Mouse (Mus musculus) limb, embryonic 15.5 days (tissue): ENCODE results near the gene Psmd14. TPM values are rescaled to one million over a fixed set of nuclear protein-coding genes. Genes with fewer than 3 reads are reported as not detected.

Experiments
- ATAC-seq: fragments of 200-750 bp; cut with Nextera tagmentation; 2 replicates; pipeline ENCODE4 v1.8.0; 2017; ENCODE audit warnings: low read depth, moderate TSS enrichment; ENCODE audit not compliant: insufficient number of reproducible peaks, low FRiP score, low TSS enrichment
- H3K27ac ChIP-seq: fragments of 300-500 bp; sonication (generic); 2 replicates; pipeline ENCODE4 v1.5.1; 2015; ENCODE audit warnings: moderate library complexity, mild to moderate bottlenecking, inconsistent platforms
- H3K27me3 ChIP-seq: fragments of 300-500 bp; sonication (generic); 2 replicates; pipeline ENCODE4 v1.6.1; 2015; ENCODE audit warnings: inconsistent platforms
- H3K36me3 ChIP-seq: fragments of 300-500 bp; sonication (generic); 2 replicates; pipeline ENCODE4 v1.6.1; 2015; ENCODE audit warnings: inconsistent platforms
- H3K4me1 ChIP-seq: fragments of 300-500 bp; sonication (generic); 2 replicates; pipeline ENCODE4 v1.6.1; 2015; ENCODE audit warnings: inconsistent platforms
- H3K4me2 ChIP-seq: fragments of 300-500 bp; sonication (generic); 2 replicates; pipeline ENCODE4 v1.6.1; 2015; ENCODE audit warnings: mild to moderate bottlenecking, inconsistent platforms
- H3K4me3 ChIP-seq: fragments of 300-500 bp; sonication (generic); 2 replicates; pipeline ENCODE4 v1.5.1; 2015; ENCODE audit warnings: mild to moderate bottlenecking, inconsistent platforms
- H3K9ac ChIP-seq: fragments of 300-500 bp; sonication (generic); 2 replicates; pipeline ENCODE4 v1.6.1; 2015; ENCODE audit warnings: inconsistent platforms
- H3K9me3 ChIP-seq: fragments of 300-500 bp; sonication (generic); 2 replicates; pipeline ENCODE4 v1.6.1; 2016; ENCODE audit warnings: inconsistent platforms
- WGBS: fragments of 180-500 bp; shearing (Covaris S2); methylation state at CpG from one replicate; pipeline ENCODE4 v1.1.7; 2015; 5-methylcytosine and 5-hydroxymethylcytosine counted together
- polyA plus RNA-seq: library from polyadenylated mRNA; unstranded; fragments of >200 nt; fragmentation: Nextera tagmentation; extraction: Ambion mirVana; gene quantifications from 2 replicates; pipeline ENCODE4 v1.2.1, GENCODE M21; 2015

Psmd14 gene
- polyA plus RNA-seq, 1 experiment from 2014 or later = 158 TPM

- 0 out of 2 replicates have a peak, but pooled peaks cover 3% of the 10 kb centered on the region for H3K36me3 ChIP-seq
- no peak overlapping the region for H3K27ac ChIP-seq
- H3K9ac ChIP-seq = no peak overlapping the region
- H3K4me3 ChIP-seq = no peak overlapping the region
- H3K4me2 ChIP-seq = no peak overlapping the region
- no peaks in the 10 kb centered on the region for H3K9me3 ChIP-seq
- no peak for ATAC-seq
- H3K4me1 ChIP-seq = no peaks in the 10 kb centered on the region; the same call in 1 of the 2 replicates
- 76% methylated on average over 11 of the region's 11 CpGs for WGBS
- no peaks in the 10 kb centered on the region for H3K27me3 ChIP-seq
Measured at GRCm38 (mm10) chr2:61732802-61733486, 21.4 kb downstream of the Psmd14 start.

DNA sequence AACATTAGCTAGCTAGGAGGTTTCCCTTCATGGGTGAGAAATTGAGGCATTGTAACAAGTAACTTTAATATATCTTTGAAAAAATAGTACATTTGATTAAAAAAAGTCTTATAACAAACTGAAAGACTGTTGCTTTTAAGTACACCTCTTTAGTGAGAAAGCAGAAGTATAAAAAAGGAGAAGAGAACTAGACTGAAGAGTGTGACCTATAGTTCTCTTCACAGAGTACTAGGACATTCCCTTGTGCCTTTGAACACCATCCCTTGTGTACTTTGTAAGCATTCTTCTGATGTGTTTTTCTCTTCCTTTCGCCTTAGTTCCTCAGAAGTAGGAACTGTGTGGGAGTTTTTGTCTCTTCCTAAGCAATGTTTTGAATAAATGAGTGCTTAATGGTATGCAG is 22.7 kb downstream of the Psmd14 start:
- Histone ChIP-seq H3K9me3 (no peaks in the 10 kb centered on the region), H3K9ac (no peak overlapping the region), H3K4me3 (no peak overlapping the region), H3K4me2 (no peak overlapping the region), H3K27me3 (no peaks in the 10 kb centered on the region), H3K27ac (no peak overlapping the region), H3K4me1 (no peaks in the 10 kb centered on the region; the same call in 1 of the 2 replicates), H3K36me3 (0 out of 2 replicates have a peak, but pooled peaks cover 3% of the 10 kb centered on the region)
- 86% methylated on average over 1 of the region's 1 CpGs for WGBS
- no peak for ATAC-seq

GRCm38 (mm10) chr2:61746051-61746450 is 34.6 kb downstream of the Psmd14 start:
- Histone ChIP-seq H3K27ac (no peak overlapping the region), H3K4me3 (no peak overlapping the region), H3K4me1 (no peaks in the 10 kb centered on the region), H3K27me3 (no peaks in the 10 kb centered on the region), H3K9me3 (no peaks in the 10 kb centered on the region), H3K9ac (no peak overlapping the region), H3K36me3 (no peaks in the 10 kb centered on the region), H3K4me2 (no peak overlapping the region)
- ATAC-seq = no peak
- 66% methylated on average over 1 of the region's 1 CpGs for WGBS

- ATAC-seq = no peak
- Histone ChIP-seq H3K27ac (no peak overlapping the region), H3K36me3 (no peaks in the 10 kb centered on the region), H3K4me2 (no peak overlapping the region), H3K9me3 (no peaks in the 10 kb centered on the region), H3K4me1 (no peaks in the 10 kb centered on the region), H3K27me3 (no peaks in the 10 kb centered on the region), H3K9ac (no peak overlapping the region), H3K4me3 (no peak overlapping the region)
- 71% methylated on average over 2 of the region's 2 CpGs for WGBS
Measured at GRCm38 (mm10) chr2:61746580-61746979, 35.1 kb downstream of the Psmd14 start.

- Histone ChIP-seq H3K4me2 (no peak overlapping the region), H3K27ac (no peak overlapping the region), H3K4me3 (no peak overlapping the region), H3K36me3 (no peaks in the 10 kb centered on the region), H3K27me3 (no peaks in the 10 kb centered on the region), H3K4me1 (no peaks in the 10 kb centered on the region), H3K9ac (no peak overlapping the region), H3K9me3 (no peaks in the 10 kb centered on the region)
- no peak for ATAC-seq
- WGBS = 65% methylated on average over 2 of the region's 2 CpGs
Measured at GRCm38 (mm10) chr2:61747411-61747810, 35.9 kb downstream of the Psmd14 start.

GRCm38 (mm10) chr2:61750702-61751101 is 39.2 kb downstream of the Psmd14 start:
- 58% methylated on average over 1 of the region's 1 CpGs for WGBS
- H3K27me3 ChIP-seq = no peaks in the 10 kb centered on the region
- H3K4me1 ChIP-seq = no peaks in the 10 kb centered on the region
- H3K36me3 ChIP-seq = no peaks in the 10 kb centered on the region
- ATAC-seq = no peak
- no peak overlapping the region for H3K4me2 ChIP-seq
- H3K27ac ChIP-seq = no peak overlapping the region
- no peaks in the 10 kb centered on the region for H3K9me3 ChIP-seq
- no peak overlapping the region for H3K4me3 ChIP-seq
- H3K9ac ChIP-seq = no peak overlapping the region

DNA sequence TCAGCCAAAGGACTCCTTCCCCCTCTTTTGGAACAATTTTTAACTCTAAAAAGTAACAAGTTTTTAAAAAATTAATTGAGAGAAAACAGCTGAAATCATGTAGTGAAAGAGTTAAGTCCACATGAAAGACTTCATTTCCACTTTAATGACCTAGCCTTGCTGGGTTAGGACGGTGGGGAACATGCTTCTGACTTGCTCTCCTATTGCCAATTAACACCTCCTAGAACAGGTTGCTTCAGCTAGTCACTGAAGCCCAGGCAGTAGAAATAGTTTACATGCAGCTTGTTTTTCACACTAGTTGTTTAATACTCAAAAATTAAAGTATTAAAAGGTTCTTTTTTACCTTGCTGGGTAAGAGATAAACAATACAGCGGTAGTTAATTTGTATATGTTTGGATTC is 39.8 kb downstream of the Psmd14 start:
- 39% methylated on average over 2 of the region's 2 CpGs for WGBS
- Histone ChIP-seq H3K27me3 (no peaks in the 10 kb centered on the region), H3K9ac (no peak overlapping the region), H3K9me3 (no peaks in the 10 kb centered on the region), H3K27ac (no peak overlapping the region), H3K36me3 (no peaks in the 10 kb centered on the region), H3K4me3 (no peak overlapping the region), H3K4me2 (no peak overlapping the region), H3K4me1 (no peaks in the 10 kb centered on the region)
- no peak for ATAC-seq

DNA sequence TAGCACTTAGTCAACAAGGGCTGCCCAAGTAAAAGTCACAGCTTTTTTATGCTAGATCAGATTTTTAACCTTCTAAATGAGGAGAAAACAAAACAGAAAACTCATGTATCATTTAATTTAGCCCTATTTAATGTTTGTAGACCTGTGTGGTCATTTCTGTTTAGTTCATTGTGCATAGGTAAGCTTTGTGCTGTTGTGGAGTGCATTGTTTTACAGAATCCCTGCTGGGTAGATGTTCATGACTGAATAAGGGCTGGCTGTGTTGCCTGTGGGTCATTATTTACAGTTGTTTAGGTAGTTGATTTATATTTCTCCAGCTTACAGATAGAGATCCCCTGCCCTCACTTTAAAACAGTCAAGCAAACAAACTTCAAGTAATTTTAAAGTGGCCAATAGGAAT is 40.9 kb downstream of the Psmd14 start:
- no peak overlapping the region for H3K27ac ChIP-seq
- no peaks in the 10 kb centered on the region for H3K27me3 ChIP-seq
- no peak overlapping the region for H3K4me2 ChIP-seq
- H3K9me3 ChIP-seq = no peaks in the 10 kb centered on the region
- H3K9ac ChIP-seq = no peak overlapping the region
- H3K4me3 ChIP-seq = no peak overlapping the region
- H3K4me1 ChIP-seq = no peaks in the 10 kb centered on the region
- ATAC-seq = no peak
- H3K36me3 ChIP-seq = no peaks in the 10 kb centered on the region

DNA sequence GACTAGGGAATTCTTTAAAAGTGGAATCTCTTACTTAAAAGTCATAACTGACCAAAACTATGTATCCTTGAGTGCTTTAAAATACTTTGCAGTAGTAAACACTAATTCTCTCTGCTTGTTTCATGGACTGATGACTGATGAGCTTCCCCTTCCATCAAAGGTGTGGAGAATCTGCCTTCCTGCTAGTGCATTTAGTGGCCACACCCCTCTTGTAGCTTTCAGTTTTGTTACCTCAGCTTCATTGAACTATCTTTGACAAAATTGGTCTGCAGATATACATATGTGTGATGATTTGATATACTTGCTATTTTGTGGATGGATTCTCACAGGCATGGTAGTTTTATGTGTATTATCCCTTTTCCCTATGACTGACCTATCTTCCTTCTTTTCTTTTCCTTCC is 43.5 kb downstream of the Psmd14 start:
- ATAC-seq = no peak
- Histone ChIP-seq H3K9ac (no peak overlapping the region), H3K27me3 (no peaks in the 10 kb centered on the region), H3K9me3 (no peaks in the 10 kb centered on the region), H3K4me2 (no peak overlapping the region), H3K36me3 (no peaks in the 10 kb centered on the region), H3K27ac (no peak overlapping the region), H3K4me3 (no peak overlapping the region), H3K4me1 (no peaks in the 10 kb centered on the region)

DNA sequence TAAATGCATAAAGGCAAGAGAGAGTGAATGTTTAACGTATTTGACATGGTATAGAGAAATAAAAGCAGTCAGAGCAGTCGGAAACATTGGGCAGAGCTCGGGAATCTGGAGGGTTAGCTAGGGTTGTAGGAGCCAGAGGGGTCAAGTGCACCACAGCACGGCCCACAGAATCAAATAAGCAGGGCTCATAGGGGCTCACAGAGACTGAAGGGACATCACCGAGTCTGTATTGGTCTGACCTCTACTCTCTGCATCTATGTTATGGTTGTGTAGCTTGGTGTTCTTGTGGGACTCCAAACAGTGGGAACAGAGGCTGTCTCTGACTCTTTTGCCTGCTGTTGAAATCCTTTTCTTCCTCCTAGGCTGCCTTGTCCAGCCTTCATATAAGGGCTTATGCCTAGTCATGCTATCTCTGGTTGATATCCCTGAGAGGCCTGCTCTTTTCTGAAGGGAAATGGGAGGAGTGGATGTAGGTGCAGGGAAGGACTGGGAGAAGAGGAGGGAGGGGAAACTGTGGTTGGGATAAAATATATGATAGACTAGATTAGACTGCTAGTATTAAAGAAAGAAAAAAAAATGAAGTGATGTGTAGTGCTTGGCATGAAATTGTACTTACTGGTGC is 47.9 kb downstream of the Psmd14 start:
- WGBS = 85% methylated on average over 5 of the region's 5 CpGs
- H3K27ac ChIP-seq = no peak overlapping the region
- no peak overlapping the region for H3K4me3 ChIP-seq

GRCm38 (mm10) chr2:61760044-61760443 is 48.5 kb downstream of the Psmd14 start:
- H3K4me2 ChIP-seq = no peak overlapping the region
- H3K27me3 ChIP-seq = no peaks in the 10 kb centered on the region
- ATAC-seq = no peak
- H3K4me1 ChIP-seq = no peaks in the 10 kb centered on the region
- no peak overlapping the region for H3K4me3 ChIP-seq
- 83% methylated on average over 3 of the region's 3 CpGs for WGBS
- no peaks in the 10 kb centered on the region for H3K36me3 ChIP-seq
- H3K9ac ChIP-seq = no peak overlapping the region
- H3K9me3 ChIP-seq = no peaks in the 10 kb centered on the region
- H3K27ac ChIP-seq = no peak overlapping the region

More for the DNA sequence above, 47.9 kb downstream of the Psmd14 start:
- no peak overlapping the region for H3K9ac ChIP-seq
- no peak overlapping the region for H3K4me2 ChIP-seq
- H3K36me3 ChIP-seq = no peaks in the 10 kb centered on the region
- H3K27me3 ChIP-seq = no peaks in the 10 kb centered on the region
- H3K4me1 ChIP-seq = no peaks in the 10 kb centered on the region
- H3K9me3 ChIP-seq = no peaks in the 10 kb centered on the region
- no peak for ATAC-seq

DNA sequence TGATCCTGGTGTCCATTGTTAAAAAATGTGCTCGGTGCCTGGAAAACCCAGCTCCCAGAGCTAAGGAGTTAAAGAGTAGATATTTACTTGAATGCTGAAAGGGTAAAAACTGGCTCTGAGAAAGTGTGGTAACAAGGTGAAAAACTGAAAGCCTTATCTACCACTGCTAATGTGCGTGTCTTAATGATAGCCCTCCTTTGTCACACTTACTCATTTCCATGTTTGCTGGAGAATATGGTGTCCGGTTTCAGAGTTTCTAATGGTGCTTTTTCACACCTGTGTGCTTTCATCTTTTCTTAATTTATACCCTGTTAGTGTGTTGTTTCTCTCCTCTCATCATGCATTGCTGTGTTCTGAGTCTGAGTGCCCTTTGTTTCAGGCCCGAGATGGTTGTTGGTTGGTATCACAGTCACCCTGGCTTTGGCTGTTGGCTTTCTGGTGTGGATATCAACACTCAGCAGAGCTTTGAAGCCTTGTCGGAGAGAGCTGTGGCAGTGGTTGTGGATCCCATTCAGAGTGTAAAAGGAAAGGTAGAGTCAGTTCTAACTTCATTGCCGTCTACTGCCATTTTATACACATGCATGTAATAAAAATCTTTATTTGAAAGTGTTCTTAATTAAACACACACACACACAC is 53.1 kb downstream of the Psmd14 start:
- Histone ChIP-seq H3K27me3 (no peaks in the 10 kb centered on the region), H3K9ac (no peak overlapping the region), H3K9me3 (no peaks in the 10 kb centered on the region), H3K36me3 (no peaks in the 10 kb centered on the region), H3K4me2 (no peak overlapping the region), H3K27ac (no peak overlapping the region), H3K4me1 (no peaks in the 10 kb centered on the region), H3K4me3 (no peak overlapping the region)
- WGBS = 50% methylated on average over 6 of the region's 6 CpGs
- no peak for ATAC-seq
